Mouse (Mus musculus) v-Abl transformed pro-B cells (cell line): ENCODE measurements around the gene Tmem205.

Experiments
- in situ Hi-C, 2 experiments: fragments of 400-800 bp; cut with MboI; formaldehyde crosslinking; loops; one replicate each; pipeline ENCODE4 v1.15.1; 2025; ENCODE audit not compliant: unreplicated experiment in 2 of 2

The Tmem205 gene

GRCm38 (mm10) chr9:21918692-21919384 is 8.5 kb downstream of the Tmem205 start:
- in situ Hi-C loops, result no loop called here

- in situ Hi-C loops, result no loop called here
Observed at GRCm38 (mm10) chr9:21918035-21918592, 9.2 kb downstream of the Tmem205 start, which contains the start of gene Rab3d. Gene Rab3d, minus strand, starts transcription at chr9:21918192.

GRCm38 (mm10) chr9:21917493-21918034 is 9.8 kb downstream of the Tmem205 start:
- in situ Hi-C loops, result no loop called here

GRCm38 (mm10) chr9:21916851-21917492 is 10.4 kb downstream of the Tmem205 start:
- in situ Hi-C loops, result no loop called here

- in situ Hi-C loops, result no loop called here
Observed at GRCm38 (mm10) chr9:21909474-21910223, 17.7 kb downstream of the Tmem205 start.

GRCm38 (mm10) chr9:21908216-21908615 is 19.1 kb downstream of the Tmem205 start:
- in situ Hi-C loops, result no loop called here

GRCm38 (mm10) chr9:21904031-21904430 is 23.3 kb downstream of the Tmem205 start:
- in situ Hi-C loops, result no loop called here

GRCm38 (mm10) chr9:21901223-21901820 is 26.0 kb downstream of the Tmem205 start:
- in situ Hi-C loops, result no loop called here

- in situ Hi-C loops, result no loop called here
Observed at GRCm38 (mm10) chr9:21889229-21889628, 38.1 kb downstream of the Tmem205 start.

- in situ Hi-C loops, result no loop called here
Observed at GRCm38 (mm10) chr9:21876601-21877000, 50.8 kb downstream of the Tmem205 start.

GRCm38 (mm10) chr9:21872204-21872603 is 55.2 kb downstream of the Tmem205 start:
- in situ Hi-C loops, result no loop called here
